Mouse (Mus musculus) B cell, adult 2 months (primary cell): ENCODE results near the gene Scyl2.
"Not testable (repeated sequence)": the region's sequence is repeated elsewhere in the genome, so short reads cannot be mapped to it uniquely, and the experiment has no call there.

Experiments
- DNase-seq, 2 experiments: peaks; one replicate each; pipeline ENCODE4 v3.0.0; 2022

The Scyl2 gene

DNA sequence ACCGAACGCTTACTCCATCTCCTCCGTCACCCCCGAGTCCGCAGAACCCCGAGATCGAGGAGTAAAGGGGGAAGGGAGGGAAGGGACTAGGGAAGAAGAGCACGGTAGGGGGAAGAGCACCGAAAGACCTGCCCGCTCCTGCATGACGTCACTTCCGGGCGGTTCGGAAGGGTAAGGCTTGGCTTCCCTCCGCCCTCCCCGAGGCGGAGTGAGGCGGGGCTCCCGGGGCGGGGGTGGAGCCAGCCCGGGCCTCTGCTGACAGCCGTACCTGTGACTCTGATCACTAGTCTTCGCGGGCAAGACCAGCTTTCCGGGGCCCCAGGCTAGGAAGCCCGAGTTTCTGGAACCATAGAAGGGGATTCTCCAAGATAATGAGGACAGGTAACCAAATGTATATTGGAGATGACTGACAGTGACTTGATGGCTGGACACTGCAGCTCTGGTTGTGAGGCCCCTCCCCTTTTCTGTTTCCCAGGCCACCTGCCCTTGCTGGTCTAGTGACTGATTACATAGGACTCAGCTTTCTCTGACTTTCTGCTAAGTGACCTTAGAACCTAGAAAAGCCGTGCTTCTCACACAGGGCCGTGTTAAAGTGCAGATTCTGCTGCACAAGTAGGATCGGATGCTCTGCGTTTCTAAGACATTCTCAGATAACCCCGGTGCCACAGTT, at the start of gene Scyl2:
Scyl2 (minus strand) TSS at position 147 of the 670 bp plus-strand sequence.
- DNase-seq: peak; percentile 98 to 99

DNA sequence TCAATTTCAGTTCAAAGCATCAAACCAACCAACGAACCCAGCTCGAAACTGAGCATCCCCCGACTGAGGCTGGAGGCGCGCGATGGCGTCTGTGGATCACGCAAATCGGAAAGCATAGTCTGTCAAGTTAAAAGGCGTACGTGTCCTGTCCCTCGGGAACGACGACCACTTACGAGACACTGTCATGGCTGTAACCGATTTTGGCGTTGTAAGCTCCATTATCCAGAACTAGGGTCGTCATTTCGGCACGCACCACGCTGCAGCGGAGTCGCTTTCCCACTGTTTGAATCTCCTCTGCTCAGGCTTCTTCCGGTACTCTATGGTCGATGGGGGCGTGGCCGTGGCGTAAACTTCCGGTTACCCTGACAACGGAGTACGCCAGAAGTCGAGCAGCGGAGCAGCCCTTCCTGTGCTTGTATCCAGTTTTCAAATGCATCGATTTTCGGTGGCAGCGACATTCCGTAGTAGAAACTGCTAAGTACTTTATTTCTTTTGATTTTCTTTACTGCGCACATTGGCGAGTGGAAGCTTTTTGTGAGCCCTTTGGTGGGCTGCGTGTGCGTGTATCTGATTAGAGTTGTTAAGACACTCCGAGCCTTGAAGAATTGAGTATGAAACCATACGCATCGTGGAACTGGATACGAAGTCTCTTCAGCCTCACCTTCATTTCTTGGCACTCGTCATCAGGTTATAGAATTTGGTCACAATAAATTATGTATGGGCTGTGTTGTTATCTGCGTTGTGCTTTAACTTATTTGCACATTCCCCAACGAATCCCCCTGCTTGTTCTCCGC, 46.1 kb upstream of the Scyl2 start, which contains the start of gene Actr6:
Actr6 (minus strand) TSS at position 295 of the 794 bp plus-strand sequence.
- DNase-seq: peak; percentile 95 to 96

DNA sequence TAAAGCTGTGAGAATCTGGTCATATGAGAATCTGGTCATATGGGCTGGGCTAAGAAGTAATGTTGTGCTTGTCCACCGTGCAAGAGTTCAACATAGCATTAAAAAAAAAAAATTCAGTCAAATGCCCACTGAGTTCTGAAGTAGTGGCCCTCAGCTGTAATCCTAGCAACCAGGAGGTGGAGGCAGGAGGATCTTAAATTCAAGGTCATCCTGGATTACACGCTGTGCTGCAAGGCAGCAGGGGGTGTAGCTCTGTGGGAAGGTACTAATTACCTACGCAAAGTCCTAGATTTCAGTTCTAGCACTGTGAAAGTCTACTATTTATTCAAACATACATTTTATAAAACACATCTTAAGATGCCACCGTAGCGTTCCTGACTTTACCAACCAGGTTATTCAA, 45.3 kb upstream of the Scyl2 start:
- no peak for DNase-seq

DNA sequence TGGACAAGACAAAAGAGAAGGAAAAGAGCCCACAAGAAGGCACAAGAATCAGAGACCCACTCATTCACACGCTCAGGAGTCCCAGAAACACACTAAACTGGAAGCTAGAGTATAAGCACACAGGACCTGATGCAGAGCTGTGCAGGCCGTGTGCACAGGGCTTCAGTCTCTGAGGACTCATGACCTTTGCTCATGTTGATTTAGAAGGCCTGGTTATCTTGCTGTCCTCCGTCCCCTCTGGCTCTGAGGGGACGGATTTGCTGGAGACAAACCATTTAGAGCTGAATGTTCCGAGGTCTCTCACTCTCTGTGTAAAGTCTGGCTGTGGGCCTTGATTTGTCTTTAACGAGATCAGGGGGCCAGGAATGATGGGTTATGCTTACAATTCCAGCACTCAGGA, 44.3 kb upstream of the Scyl2 start:
- no peak for DNase-seq

DNA sequence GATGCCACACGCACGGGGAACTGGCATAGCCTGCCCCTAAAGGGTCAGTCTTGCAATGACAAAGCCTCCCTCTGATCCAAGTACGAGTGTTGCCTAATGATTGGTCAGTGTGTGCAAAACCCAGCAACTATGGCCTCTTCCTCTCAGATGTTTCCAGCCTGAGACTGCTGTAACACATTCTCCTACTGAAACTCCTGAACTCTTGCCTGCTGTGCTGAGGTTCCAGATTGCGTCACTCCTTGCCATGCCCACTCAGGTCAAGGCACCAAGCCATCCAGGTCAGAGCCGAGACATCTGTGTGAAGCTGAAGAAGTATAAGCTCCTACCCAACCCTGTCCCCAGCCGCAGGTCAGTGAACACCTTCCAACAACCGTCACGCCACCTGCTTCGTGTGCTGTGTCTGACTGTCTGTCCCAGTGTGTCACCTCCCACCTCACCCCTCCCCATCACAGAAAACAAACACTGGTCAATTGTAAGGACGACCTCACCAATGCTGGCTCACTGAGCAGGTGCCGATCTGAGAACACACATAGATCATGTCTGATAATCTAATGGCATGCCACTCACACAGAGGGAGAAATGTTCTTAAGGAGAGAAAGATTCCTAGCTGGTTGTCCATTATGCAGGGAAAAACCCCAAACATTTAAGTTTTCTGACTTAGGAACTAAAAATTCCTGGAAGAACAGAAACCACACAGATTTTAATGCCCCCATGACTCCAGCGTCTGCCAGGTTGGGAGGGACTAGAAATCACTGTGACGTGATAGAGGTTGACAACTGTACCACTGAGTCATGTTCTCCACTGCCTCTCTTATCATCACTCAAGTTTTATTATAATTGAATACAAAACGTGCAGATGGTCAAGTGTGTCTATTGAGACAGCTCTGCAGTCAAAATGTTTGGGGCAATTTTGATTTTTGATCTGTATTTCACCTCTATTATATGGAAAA, 36.4 kb upstream of the Scyl2 start:
- no peak for DNase-seq

DNA sequence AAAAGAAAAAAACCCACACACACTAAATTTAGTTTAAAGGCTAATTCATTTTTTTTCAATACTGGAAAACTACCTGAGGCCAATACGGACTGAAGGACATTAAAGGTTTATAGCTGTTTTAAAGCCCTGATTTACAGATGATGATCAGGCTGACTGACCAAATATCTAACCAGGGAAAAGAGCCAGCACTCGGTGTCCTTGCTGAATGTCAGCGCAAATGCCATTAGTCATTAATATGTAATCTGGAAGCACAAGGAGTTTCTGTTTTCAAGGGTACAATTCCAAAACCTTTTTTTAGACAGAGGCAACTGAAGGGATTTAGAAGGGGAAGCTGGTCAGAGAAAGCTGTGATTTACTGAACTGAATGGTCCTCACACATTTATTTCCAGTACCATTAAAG, 34.7 kb upstream of the Scyl2 start:
- DNase-seq: no peak

DNA sequence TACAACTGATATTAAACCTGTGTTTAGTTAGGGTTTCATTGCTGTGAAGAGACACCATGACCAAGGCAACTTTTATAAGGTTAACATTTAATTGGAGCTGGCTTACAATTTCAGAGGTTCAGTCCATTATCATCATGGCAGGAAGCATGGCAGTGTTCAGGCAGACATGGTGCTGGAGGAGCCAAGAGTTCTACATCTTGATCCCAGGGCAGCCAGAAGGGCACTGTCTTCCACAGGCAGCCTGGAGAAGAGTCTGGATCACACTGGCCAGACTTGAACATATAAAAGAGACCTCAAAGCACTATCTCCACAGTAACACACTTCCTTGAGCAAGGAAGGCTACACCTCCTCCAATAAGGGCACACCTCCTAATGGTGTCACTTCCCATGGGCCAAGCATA, 34.2 kb upstream of the Scyl2 start:
- no peak for DNase-seq

DNA sequence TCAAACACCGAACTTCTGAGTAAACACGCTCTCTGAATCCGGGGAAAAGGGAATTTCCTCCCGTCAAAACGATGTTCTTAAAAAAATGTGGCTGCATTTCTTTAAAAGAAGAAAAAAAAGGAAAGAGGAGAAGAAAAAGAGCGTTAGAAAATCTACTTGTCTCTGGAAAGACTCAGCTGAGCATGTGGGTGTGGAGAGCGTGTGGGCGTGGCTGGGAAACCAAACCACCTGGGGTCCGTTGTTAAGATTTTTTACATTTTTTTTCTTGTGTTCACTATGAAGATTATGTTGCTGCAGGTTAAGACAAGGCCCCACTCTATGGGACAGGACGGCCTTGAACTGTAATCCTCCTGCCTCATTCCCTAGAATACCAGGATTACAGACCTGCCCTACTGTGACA, 28.8 kb upstream of the Scyl2 start:
- DNase-seq: no peak

DNA sequence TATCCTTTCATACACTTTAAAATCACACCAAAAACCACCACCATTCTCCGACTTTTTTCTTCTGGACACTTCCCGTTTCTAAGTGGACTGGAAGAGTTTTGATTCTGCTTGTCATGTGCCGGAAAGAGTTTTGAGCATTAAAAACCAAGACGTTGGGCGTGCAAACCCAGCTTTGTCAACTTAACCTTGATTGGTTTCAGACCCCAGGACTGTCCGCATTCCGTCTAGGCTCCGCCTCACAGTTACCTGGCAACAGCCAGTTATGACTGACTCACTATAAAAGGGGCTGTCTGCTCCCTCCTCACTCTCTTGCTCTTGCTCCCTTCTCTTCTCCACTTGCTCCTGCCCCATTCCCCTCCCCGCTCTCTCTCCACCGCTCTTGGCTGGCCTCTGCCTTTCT, 22.6 kb upstream of the Scyl2 start:
- no peak for DNase-seq

DNA sequence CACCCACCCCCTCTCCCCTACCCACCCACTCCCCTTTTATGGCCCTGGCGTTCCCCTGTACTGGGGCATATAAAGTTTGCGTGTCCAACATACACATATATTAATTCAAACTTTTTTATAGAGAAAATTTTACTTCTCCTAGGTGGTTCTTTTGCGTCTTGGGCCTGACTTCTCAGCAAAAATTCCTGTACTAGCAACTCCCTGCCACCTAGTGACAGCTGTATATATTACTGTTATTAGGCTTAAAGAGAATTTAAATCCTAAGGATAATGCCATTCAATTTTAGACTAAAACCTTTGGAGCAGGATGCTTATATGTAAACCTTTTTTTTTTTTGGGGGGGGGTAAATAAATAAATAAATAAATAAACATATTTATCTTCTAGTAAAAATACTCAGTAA, 21.3 kb upstream of the Scyl2 start:
- no peak for DNase-seq

DNA sequence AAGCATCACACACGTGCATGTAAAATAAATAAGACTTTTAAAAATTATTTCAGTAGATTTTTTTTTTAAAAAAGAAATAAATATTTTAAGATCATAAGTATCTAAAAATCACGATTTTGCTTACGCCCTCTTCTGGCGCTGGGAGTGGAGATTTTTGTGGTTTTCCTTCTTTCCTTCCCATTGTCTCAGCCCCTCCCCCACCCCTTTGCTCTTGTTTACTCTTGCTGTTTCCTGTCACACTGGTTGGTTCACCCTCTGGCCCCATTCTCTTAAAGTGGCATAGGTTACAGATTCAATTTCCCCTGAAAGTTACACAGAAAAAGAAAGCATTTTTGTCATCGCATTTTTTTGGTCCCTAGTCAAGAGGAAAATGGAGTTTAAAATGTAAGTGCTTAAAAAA, 17.0 kb upstream of the Scyl2 start:
- no peak for DNase-seq

DNA sequence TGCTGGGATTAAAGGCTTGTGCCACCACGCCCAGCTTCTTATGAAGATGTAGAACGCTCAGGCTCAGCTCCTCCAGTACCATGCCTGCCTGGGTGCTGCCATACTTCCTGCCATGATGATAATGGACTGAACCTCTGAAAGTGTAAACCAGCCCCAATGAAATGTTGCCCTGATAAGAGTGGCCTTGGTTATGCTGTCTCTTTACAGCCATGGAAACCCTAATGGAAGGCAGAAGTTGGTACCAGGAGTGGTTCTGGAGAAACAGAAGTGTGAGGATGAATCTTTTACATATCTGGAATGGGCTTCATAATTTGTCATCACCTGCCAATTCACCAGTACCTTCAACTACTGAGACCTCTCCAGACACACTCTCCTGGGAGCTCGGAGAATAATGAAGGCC, 11.9 kb upstream of the Scyl2 start:
- no peak for DNase-seq

DNA sequence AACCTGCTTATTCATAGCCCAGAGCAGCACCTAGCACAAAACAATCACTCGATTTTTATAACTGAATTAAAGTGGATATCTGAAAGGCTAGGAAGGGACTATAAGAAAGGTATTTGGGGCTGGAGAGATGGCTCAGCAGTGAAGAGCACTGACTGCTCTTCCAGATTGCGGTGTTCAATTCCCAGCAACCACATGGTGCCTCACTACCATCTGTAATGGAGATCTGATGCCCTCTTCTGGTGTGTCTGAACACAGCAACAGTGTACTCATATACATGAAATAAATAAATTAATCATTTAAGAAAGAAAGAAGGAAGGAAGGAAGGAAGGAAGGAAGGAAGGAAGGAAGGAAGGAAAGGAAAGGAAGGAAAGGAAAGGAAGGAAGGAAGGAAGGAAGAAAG, 10.2 kb upstream of the Scyl2 start:
- not testable (repeated sequence) for DNase-seq

DNA sequence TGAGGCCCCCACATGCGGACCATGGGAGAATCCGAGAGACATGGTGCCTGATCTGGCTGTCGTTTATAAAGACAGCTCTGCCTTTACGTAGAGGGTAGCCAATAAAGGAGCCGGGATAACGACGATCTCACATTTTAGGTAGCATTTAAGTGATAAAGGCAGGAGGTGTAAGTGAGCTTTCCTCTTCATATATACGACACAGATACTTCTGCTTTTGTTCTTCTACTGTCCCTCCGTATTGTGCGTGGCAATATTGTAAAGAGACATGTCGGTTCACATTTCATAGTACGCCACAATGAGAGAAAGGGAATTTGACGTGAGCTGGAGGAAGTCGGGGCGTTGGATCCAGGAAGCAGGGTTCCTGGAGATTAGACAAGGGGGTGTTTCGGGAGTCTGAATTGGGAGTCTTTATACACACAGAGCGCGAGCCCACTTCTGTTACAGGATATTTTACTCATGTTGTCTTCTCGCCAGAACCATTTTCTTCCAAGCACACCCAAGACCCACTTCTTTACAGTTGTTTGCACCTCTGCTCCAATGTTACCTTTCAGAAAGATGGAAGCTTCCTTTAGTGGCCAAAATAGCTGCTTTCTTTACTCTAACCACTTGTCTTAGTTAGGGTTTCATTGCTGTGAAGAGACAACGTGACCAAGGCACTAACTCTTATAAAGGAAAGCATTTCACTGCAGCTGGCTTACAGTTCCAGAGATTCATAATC, 9.3 kb upstream of the Scyl2 start:
- DNase-seq: peak; percentile 7 to 10

DNA sequence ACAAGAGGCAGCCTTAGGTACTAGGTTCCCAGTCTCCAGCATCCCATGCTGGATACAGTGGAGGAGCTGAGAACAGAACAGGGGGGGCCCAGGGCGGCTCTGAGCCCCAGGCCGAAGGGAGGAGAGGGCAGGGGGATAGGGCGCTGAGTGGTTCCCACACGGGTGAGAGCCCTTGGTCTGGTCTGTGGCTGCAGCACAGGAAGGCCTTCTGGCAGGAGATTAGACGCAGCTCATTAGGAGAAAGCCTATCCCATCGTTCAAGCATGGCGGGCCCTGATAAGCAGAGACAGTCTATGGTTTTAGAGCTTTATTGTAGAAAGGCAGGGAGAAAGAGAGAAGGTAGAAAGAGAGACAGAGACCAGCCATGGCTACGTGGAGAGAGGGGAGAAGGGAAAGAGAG, 3.9 kb upstream of the Scyl2 start:
- no peak for DNase-seq

DNA sequence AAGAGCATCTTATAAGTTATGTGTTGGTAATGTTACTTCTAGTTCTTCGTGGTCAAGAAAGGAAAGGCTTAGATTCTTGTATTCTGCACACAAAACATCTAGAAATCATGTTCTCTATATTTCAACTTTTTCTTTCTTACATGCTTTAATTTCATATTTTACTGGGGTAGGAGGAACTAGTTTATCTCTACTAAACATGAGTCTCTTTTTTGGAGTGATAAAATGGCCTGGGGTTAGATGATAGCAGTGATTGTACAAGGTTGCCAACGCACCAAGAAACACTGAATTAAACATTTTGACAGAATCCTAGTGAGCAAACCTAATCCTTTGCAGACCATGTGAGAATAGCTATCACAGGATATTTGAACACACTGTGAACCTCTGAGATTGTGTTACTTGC, 1.4 kb upstream of the Scyl2 start:
- DNase-seq: no peak

DNA sequence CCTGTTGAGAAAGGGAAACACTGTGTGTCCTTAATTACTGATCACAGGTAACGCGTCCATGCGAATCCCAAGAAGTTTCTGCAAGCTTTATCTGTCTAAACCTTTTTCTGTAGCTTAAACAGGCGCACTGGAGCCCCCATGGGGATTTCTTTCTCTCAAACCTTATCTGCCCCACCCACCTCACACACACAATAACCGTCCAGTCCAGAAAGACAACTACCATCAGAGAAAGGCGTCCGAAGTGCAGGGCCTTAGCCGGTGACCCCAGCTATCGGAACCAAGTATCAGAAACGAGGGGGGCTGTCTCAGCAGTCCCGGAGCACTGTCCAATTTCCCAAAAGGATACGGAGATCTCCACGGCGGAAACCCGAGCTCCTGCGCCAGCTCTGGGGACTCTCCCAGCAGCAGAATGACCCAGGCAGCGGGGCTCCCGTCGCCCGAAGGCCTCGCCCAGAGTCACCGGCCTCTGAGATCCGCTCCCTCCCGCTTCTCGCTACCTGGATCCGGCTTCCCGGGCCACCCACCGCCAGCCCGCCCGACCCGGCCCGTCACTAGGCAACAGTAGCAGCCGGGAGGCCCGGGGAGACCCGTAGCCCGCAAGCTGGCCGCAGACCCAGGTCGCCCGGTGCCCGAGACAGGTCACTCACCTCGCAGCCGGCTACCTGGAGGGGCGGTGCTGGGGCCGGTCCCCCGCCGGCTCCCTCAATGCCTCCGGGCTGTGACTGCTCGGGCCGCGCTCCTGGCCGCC, 520 bp downstream of the Scyl2 start:
- DNase-seq: no peak

DNA sequence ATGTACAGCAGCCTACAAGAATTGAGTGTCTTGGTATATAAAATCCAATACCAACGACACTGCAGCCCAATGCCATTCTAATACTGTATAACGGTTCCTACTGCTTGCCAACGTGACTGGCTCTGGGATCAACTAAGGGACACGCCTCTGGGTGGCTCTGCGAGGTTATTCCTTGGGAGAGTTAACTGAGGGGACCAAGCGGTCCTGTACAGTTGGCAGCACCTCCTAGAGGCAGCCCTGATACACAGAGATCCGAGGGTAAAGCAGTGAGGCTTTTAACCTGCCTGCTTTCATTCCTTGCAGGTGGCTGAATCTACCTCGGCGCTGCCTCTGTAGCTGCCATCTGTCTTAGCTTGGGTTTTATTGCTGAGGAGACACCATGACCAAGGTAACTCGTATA, 3.1 kb downstream of the Scyl2 start:
- no peak for DNase-seq

DNA sequence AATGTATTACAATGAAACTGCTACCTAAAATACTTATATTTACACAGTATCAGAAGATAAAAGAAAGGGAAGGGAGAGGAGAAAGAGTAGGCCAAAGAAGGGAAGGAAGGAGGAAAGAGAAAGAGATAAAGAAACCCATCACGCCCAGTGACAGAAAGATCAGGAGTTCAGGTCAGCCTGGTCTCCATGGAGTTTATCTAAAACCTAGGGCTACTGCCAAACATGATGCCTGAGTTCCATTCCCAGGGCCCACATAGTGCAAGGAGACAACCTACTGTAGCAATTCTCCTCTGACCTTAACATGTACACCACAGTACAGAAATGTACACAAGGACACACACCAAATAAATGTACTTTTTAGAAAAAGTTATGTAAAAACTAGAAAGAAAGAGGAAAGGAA, 3.9 kb downstream of the Scyl2 start:
- DNase-seq: no peak

DNA sequence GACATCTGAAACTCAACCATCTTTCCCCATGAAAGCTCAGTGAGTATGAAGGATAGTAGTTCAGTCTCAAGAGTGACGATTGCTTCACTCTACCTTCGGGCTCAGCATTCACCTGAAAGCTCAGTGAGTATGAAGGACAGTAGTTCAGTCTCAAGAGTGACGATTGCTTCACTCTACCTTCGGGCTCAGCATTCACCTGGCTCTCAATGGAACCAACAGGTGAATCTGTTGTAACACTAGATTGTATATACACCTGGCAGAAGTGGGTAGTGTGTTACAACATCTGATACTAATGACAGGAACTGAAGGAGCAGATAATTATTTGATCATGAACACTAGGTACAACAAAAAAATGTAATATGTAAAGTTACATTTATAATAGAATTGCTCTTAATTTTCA, 4.4 kb downstream of the Scyl2 start:
- DNase-seq: no peak

DNA sequence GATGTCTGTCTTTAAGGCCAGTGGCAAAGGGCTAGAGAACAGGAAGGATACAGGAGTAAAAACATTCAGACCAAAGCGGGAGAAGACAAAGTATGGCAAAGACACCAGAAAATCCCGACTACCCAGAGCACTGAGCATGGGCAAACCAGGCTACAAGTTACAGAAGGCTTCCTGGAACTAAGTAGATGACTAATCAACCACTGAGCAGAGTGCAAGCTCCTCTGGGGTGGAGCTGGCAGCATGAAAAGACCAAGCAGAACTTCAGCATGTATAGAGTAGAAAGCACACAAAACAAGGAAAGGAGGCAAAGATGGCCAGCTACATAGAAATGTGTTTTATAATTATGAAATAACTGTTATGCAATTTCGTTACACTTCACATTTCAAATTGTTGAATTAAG, 5.6 kb downstream of the Scyl2 start:
- DNase-seq: no peak

DNA sequence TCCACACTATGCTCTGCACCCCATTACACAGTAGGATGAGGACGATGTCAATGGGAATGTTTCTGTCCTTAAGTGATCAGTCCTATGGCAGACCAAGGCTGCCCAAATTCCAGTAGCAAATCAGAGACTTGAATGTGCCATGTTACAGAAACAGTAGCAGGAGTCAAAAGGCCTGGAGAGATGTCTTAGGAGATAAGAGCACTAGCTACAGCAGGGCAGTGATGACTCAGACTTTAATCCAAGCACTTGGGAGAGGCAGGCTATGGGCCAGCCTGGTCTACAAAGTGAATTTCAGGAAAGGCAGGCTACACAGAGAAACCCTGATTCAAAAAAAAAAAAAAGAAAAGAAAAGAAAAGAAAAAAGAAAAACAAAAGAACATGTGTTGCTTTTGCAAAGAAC, 6.6 kb downstream of the Scyl2 start:
- no peak for DNase-seq
